Comparison of ENCODE assay signal across 12 mouse cellular contexts in genomic region chr12:72239230-72239894, GRCm38 (mm10). TPM values are rescaled to one million over a fixed set of nuclear protein-coding genes. Genes with fewer than 3 reads are reported as not detected.
DNase-seq lines count a peak whose midpoint lies in the region; ATAC-seq and TF ChIP-seq lines count a peak whose summit lies in the region.
"Had no signal": no experiment of that assay in that cellular context is flagged by ENCODE, and none has a peak within 500 bp of the region (broad histone marks: within the 10 kb centered on the region; RNA-seq: fewer than 3 reads in every experiment).

No protein-coding gene starts in this region.

- no peaks in the 10 kb centered on the region for H3K9me3 ChIP-seq in hindbrain, embryonic 12.5 days (replicated peaks)
- H3K9me3 ChIP-seq in hindbrain, embryonic 10.5 days = no peaks in the 10 kb centered on the region
- no peaks in the 10 kb centered on the region for H3K9me3 ChIP-seq in forebrain, postnatal 0 days (ENCODE audit: low read length)
- H3K9me3 ChIP-seq in intestine, postnatal 0 days (ENCODE audit: control insufficient read depth) = no peaks in the 10 kb centered on the region
- H3K9me3 ChIP-seq: embryonic facial prominence, embryonic 10.5 days had no signal

- no peak for DNase-seq in hindbrain, embryonic 10.5 days (ENCODE audit: low spot score)
- DNase-seq in Muller cell, postnatal 12 days (ENCODE audit: inconsistent ontology term) = peak; percentile 11
- peak; percentile 83 for DNase-seq in forebrain, postnatal 0 days
- peak; percentile 66 to 76 for DNase-seq in left cerebral cortex, postnatal 14 days (ENCODE audit: low spot score in 2 of 2)
- no peak for DNase-seq in gastrocnemius, postnatal 10 days
- DNase-seq in cerebellum, postnatal 10 days = no peak
- DNase-seq: lung, adult 2 months had no signal

- peak overlapping the region; percentile 52 for H3K27ac ChIP-seq in hindbrain, embryonic 12.5 days
- no peak overlapping the region for H3K27ac ChIP-seq in hindbrain, embryonic 10.5 days
- peak overlapping the region; percentile 81 for H3K27ac ChIP-seq in forebrain, postnatal 0 days (ENCODE audit: low read depth, low read length)
- no peak overlapping the region for H3K27ac ChIP-seq in intestine, postnatal 0 days (ENCODE audit: low read depth, low read length)
- H3K27ac ChIP-seq: embryonic facial prominence, embryonic 10.5 days had no signal

- intact Hi-C loops in left cerebral cortex, postnatal 14 days (cut with DNase I) = loop anchor here (5.0 kb wide), 2 partner anchors 48 to 168 kb away; partner anchors contain the start of gene Rtn1

- H3K9ac ChIP-seq in hindbrain, embryonic 12.5 days = no peak overlapping the region
- no peak overlapping the region for H3K9ac ChIP-seq in forebrain, postnatal 0 days
- no peak overlapping the region for H3K9ac ChIP-seq in intestine, postnatal 0 days (ENCODE audit: low read depth, low read length)

- peaks cover 5% of the 10 kb centered on the region; the same call in 1 of the 2 replicates for H3K4me1 ChIP-seq in hindbrain, embryonic 12.5 days
- peaks cover 30% of the 10 kb centered on the region for H3K4me1 ChIP-seq in hindbrain, embryonic 10.5 days (replicated peaks)
- peaks cover 10% of the 10 kb centered on the region; the same call in 1 of the 2 replicates for H3K4me1 ChIP-seq in forebrain, postnatal 0 days (ENCODE audit: insufficient read depth)
- no peaks in the 10 kb centered on the region for H3K4me1 ChIP-seq in intestine, postnatal 0 days (replicated peaks; ENCODE audit: control insufficient read depth, insufficient read depth, low read length)

- H3K4me3 ChIP-seq in hindbrain, embryonic 12.5 days = no peak overlapping the region
- no peak overlapping the region for H3K4me3 ChIP-seq in hindbrain, embryonic 10.5 days
- H3K4me3 ChIP-seq in forebrain, postnatal 0 days (ENCODE audit: low read depth, low read length) = no peak overlapping the region
- H3K4me3 ChIP-seq in intestine, postnatal 0 days (ENCODE audit: low read depth, low read length) = no peak overlapping the region
- H3K4me3 ChIP-seq: embryonic facial prominence, embryonic 10.5 days had no signal

- no peak for TF ChIP-seq CTCF in forebrain, postnatal 0 days (IDR thresholded peaks at IDR 0.05; ENCODE audit: low read depth)
- no peak for TF ChIP-seq CTCF in intestine, postnatal 0 days (IDR thresholded peaks at IDR 0.05; ENCODE audit: low read depth)

- H3K4me2 ChIP-seq in hindbrain, embryonic 12.5 days (replicated peaks) = no peak overlapping the region
- H3K4me2 ChIP-seq in forebrain, postnatal 0 days (ENCODE audit: low read depth) = no peak overlapping the region
- H3K4me2 ChIP-seq in intestine, postnatal 0 days (replicated peaks; ENCODE audit: low read depth) = no peak overlapping the region

- peaks cover 7% of the 10 kb centered on the region for H3K27me3 ChIP-seq in hindbrain, embryonic 12.5 days
- H3K27me3 ChIP-seq in hindbrain, embryonic 10.5 days (ENCODE audit: insufficient read depth, poor library complexity, severe bottlenecking) = peaks cover 29% of the 10 kb centered on the region
- no peaks in the 10 kb centered on the region for H3K27me3 ChIP-seq in forebrain, postnatal 0 days (ENCODE audit: insufficient read depth, low read length)
- peaks cover 19% of the 10 kb centered on the region for H3K27me3 ChIP-seq in intestine, postnatal 0 days (replicated peaks; ENCODE audit: control insufficient read depth, insufficient read depth, low read length)

- WGBS in hindbrain, embryonic 12.5 days = 40% methylated on average over 12 of the region's 12 CpGs
- 49% methylated on average over 12 of the region's 12 CpGs for WGBS in hindbrain, embryonic 10.5 days
- 18% methylated on average over 12 of the region's 12 CpGs for WGBS in forebrain, postnatal 0 days
- WGBS in intestine, postnatal 0 days = 45% methylated on average over 12 of the region's 12 CpGs

- ATAC-seq in hindbrain, embryonic 12.5 days (ENCODE audit: low FRiP score) = no peak
- peak; percentile 18; the same call in 1 of the 2 replicates for ATAC-seq in forebrain, postnatal 0 days
- ATAC-seq in intestine, postnatal 0 days = no peak
- ATAC-seq: intestine, embryonic 16.5 days had no signal

- no peaks in the 10 kb centered on the region for H3K36me3 ChIP-seq in hindbrain, embryonic 12.5 days
- H3K36me3 ChIP-seq in hindbrain, embryonic 10.5 days = no peaks in the 10 kb centered on the region
- no peaks in the 10 kb centered on the region for H3K36me3 ChIP-seq in forebrain, postnatal 0 days (ENCODE audit: insufficient read depth)
- no peaks in the 10 kb centered on the region for H3K36me3 ChIP-seq in intestine, postnatal 0 days (ENCODE audit: control insufficient read depth, insufficient read depth)
- H3K36me3 ChIP-seq: embryonic facial prominence, embryonic 10.5 days had no signal

RNA-seq across cellular contexts. Expression of gene Ccdc175, which starts 54.5 kb away (rescaled TPM):
- 0.08 TPM in 1 of 2 replicates, not detected in the other for polyA plus RNA-seq in hindbrain, embryonic 12.5 days (2016; fragmentation: Nextera tagmentation; extraction: Ambion mirVana)
- not detected in 2 replicates for polyA plus RNA-seq in hindbrain, embryonic 10.5 days (2016; fragmentation: Nextera tagmentation; extraction: Ambion mirVana)
- 0.08 TPM in 1 of 2 replicates, not detected in the other for total RNA-seq in forebrain, postnatal 0 days (2014; rRNA removed)
- polyA plus RNA-seq in forebrain, postnatal 0 days (2015; fragmentation: Nextera tagmentation; extraction: Ambion mirVana) = not detected in 2 replicates
- not detected for total RNA-seq in left cerebral cortex, postnatal 14 days (2021)
- total RNA-seq in gastrocnemius, postnatal 10 days (2021) = not detected
- not detected in 2 replicates for polyA plus RNA-seq in intestine, postnatal 0 days (2015; fragmentation: Nextera tagmentation; extraction: Ambion mirVana)
- total RNA-seq: left cerebral cortex, postnatal 36 days had no signal
- polyA plus RNA-seq: embryonic facial prominence, embryonic 10.5 days; intestine, embryonic 16.5 days; lung, adult 2 months had no signal

Comparison
In these comparisons a context has a peak if more than half of its experiments do, and no peak if none do; other contexts are left out.
1. H3K27ac ChIP-seq: peak in hindbrain, embryonic 12.5 days (single experiment) and forebrain, postnatal 0 days (single experiment); none in hindbrain, embryonic 10.5 days (single experiment) and intestine, postnatal 0 days (single experiment).
2. DNase-seq: peak in Muller cell, postnatal 12 days (single experiment), forebrain, postnatal 0 days (single experiment) and left cerebral cortex, postnatal 14 days (2 of 2); none in hindbrain, embryonic 10.5 days (single experiment), gastrocnemius, postnatal 10 days (single experiment) and cerebellum, postnatal 10 days (0 of 2).